Mouse (Mus musculus) liver, embryonic 14.5 days (tissue): ENCODE data around the gene Pknox1.

ENCODE experiments used
- CTCF ChIP-seq: IDR thresholded peaks from 2 replicates; pipeline ENCODE4 v1.5.1; 2016; ENCODE audit warnings: antibody characterized with exemption, low read depth, control low read depth
- EP300 ChIP-seq: IDR thresholded peaks from 2 replicates; pipeline ENCODE4 v1.6.1; 2016; ENCODE audit warnings: antibody characterized with exemption, low read depth

GRCm38 (mm10) chr17:31540809-31541459 lies 23.6 kb upstream of the Pknox1 start:
- no peak for TF ChIP-seq CTCF
- no peak for TF ChIP-seq EP300
